Mouse (Mus musculus) heart, postnatal 0 days (tissue): ENCODE results near the gene Foxn3. TPM values are rescaled to one million over a fixed set of nuclear protein-coding genes. Genes with fewer than 3 reads are reported as not detected.
A peak's percentile ranks its signal among the peaks of the same experiment; 100 is the strongest.

Experiments
- ATAC-seq: fragments of 200-750 bp; cut with Nextera tagmentation; 2 replicates; pipeline ENCODE4 v1.8.0; 2017; ENCODE audit warnings: low read depth, moderate number of reproducible peaks, moderate library complexity; ENCODE audit not compliant: insufficient read depth
- DNase-seq: peaks from one replicate; pipeline ENCODE4 v3.0.0-alpha.2; 2016; ENCODE audit warnings: low spot score
- H3K27ac ChIP-seq: fragments of 300-500 bp; sonication (generic); 2 replicates; pipeline ENCODE4 v1.5.1; 2014; ENCODE audit warnings: low read depth, mild to moderate bottlenecking
- H3K27me3 ChIP-seq: fragments of 300-500 bp; sonication (generic); 2 replicates; pipeline ENCODE4 v1.6.1; 2014; ENCODE audit warnings: low read length, mixed read lengths; ENCODE audit not compliant: control insufficient read depth, insufficient read depth
- H3K36me3 ChIP-seq: fragments of 300-500 bp; sonication (generic); replicated peaks from 2 replicates; pipeline ENCODE4 v1.6.1; 2014; ENCODE audit warnings: low read length, mixed read lengths; ENCODE audit not compliant: control insufficient read depth, insufficient read depth
- H3K4me1 ChIP-seq: fragments of 300-500 bp; sonication (generic); 2 replicates; pipeline ENCODE4 v1.6.1; 2014; ENCODE audit warnings: antibody characterized with exemption; ENCODE audit not compliant: control insufficient read depth, insufficient read depth
- H3K4me2 ChIP-seq: fragments of 300-500 bp; sonication (generic); 2 replicates; pipeline ENCODE4 v1.6.1; 2014; ENCODE audit warnings: low read depth, mild to moderate bottlenecking, low read length, moderate library complexity
- H3K4me3 ChIP-seq: fragments of 300-500 bp; sonication (generic); 2 replicates; pipeline ENCODE4 v1.5.1; 2014; ENCODE audit warnings: low read depth, low read length
- H3K9ac ChIP-seq: fragments of 300-500 bp; sonication (generic); replicated peaks from 2 replicates; pipeline ENCODE4 v1.6.1; 2014; ENCODE audit warnings: low read depth, low read length, mixed read lengths
- H3K9me3 ChIP-seq: fragments of 300-500 bp; sonication (generic); replicated peaks from 2 replicates; pipeline ENCODE4 v1.6.1; 2016; ENCODE audit warnings: low read length; ENCODE audit not compliant: control insufficient read depth
- CTCF ChIP-seq: IDR thresholded peaks from 2 replicates; pipeline ENCODE4 v1.5.1; 2016; ENCODE audit warnings: antibody characterized with exemption, control low read depth, low read depth
- EP300 ChIP-seq: IDR thresholded peaks from 2 replicates; pipeline ENCODE4 v1.6.1; 2016; ENCODE audit warnings: antibody characterized with exemption, low read depth
- WGBS: fragments of 180-500 bp; shearing (Covaris S2); extraction: QIAGEN DNeasy Blood & Tissue Kit; methylation state at CpG from one replicate; pipeline ENCODE4 v1.1.7; 2014; 5-methylcytosine and 5-hydroxymethylcytosine counted together
- polyA plus RNA-seq: library from polyadenylated mRNA; unstranded; fragments of >200 nt; fragmentation: Nextera tagmentation; extraction: Ambion mirVana; gene quantifications from 2 replicates; pipeline ENCODE4 v1.2.1, GENCODE M21; 2015
- total RNA-seq: library from RNA; depleted of rRNA; stranded (reverse); fragments of >200 nt; gene quantifications from 2 replicates; pipeline ENCODE4 v1.2.3, GENCODE M21; 2014; ENCODE audit warnings: low replicate concordance

The Foxn3 gene
- total and polyA plus RNA-seq, 2 experiments from 2014 or later, result 31.4 to 55.3 TPM

GRCm38 (mm10) chr12:99285199-99285598, 278.2 kb downstream of the Foxn3 start:
- Histone ChIP-seq H3K9ac (no peak overlapping the region), H3K36me3 (no peaks in the 10 kb centered on the region), H3K27me3 (no peaks in the 10 kb centered on the region), H3K4me1 (peaks cover 25% of the 10 kb centered on the region), H3K4me3 (no peak overlapping the region), H3K9me3 (no peaks in the 10 kb centered on the region), H3K27ac (no peak overlapping the region), H3K4me2 (no peak overlapping the region)
- no peak for TF ChIP-seq EP300
- ATAC-seq, result no peak
- no peak for DNase-seq
- 58% methylated on average over 9 of the region's 9 CpGs for WGBS

DNA sequence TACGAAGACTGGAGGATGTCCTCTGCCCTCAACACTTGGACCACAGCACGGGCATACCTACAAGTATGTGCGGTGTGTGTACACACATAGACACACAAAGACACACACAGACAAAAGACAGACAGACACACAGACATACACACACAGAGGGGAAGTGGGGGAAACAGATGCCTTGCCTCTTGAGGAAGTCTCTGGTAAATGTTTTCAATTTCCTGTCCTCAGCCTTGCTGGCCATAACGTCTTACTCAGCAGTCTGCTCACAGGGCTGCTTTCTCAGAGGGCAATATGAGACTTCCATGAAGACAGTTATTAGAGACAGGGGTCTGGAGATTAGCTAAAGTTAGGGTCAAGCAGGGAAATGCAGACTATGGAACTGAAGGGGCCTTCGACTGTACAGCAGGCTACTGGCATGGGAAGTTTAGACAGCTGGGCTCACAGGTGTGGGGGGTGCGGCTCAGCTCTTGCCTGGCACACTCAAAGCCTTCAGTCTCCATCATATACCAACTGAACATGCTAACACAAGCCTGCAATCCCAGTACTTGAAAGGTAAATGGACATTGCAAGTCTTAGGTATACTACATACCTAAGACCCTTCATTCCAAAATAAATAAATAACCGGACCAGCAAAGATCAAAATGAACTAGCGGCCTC, 278.8 kb downstream of the Foxn3 start:
- Histone ChIP-seq H3K4me2 (no peak overlapping the region), H3K9me3 (no peaks in the 10 kb centered on the region), H3K36me3 (no peaks in the 10 kb centered on the region), H3K27ac (no peak overlapping the region), H3K4me3 (no peak overlapping the region), H3K9ac (no peak overlapping the region), H3K4me1 (peaks cover 32% of the 10 kb centered on the region), H3K27me3 (no peaks in the 10 kb centered on the region)
- DNase-seq (no peak), ATAC-seq (0 out of 2 replicates have a peak, but pooled peaks have one; percentile 21)
- 69% methylated on average over 8 of the region's 8 CpGs for WGBS
- TF ChIP-seq EP300 (peak; percentile 28; the same call in 1 of the 2 replicates), CTCF (no peak)

- no peaks in the 10 kb centered on the region for H3K36me3 ChIP-seq
- TF ChIP-seq EP300, result no peak
- no peak for TF ChIP-seq CTCF
- no peak overlapping the region for H3K9ac ChIP-seq
- ATAC-seq (0 out of 2 replicates have a peak, but pooled peaks have one; percentile 24), DNase-seq (no peak)
- H3K4me2 ChIP-seq, result no peak overlapping the region
- no peak overlapping the region for H3K4me3 ChIP-seq
- H3K27me3 ChIP-seq, result no peaks in the 10 kb centered on the region
- H3K4me1 ChIP-seq, result peaks cover 31% of the 10 kb centered on the region
- H3K9me3 ChIP-seq, result no peaks in the 10 kb centered on the region
- 78% methylated on average over 13 of the region's 13 CpGs for WGBS
- no peak overlapping the region for H3K27ac ChIP-seq
Observed at GRCm38 (mm10) chr12:99280826-99281225, 282.6 kb downstream of the Foxn3 start.

- H3K4me1 ChIP-seq, result peaks cover 31% of the 10 kb centered on the region
- ATAC-seq (no peak), DNase-seq (no peak)
- H3K4me2 ChIP-seq, result no peak overlapping the region
- 31% methylated on average over 4 of the region's 4 CpGs for WGBS
- TF ChIP-seq EP300 (no peak), CTCF (no peak)
- no peaks in the 10 kb centered on the region for H3K9me3 ChIP-seq
- H3K4me3 ChIP-seq, result no peak overlapping the region
- no peaks in the 10 kb centered on the region for H3K27me3 ChIP-seq
- no peak overlapping the region for H3K27ac ChIP-seq
- H3K9ac ChIP-seq, result no peak overlapping the region
- H3K36me3 ChIP-seq, result no peaks in the 10 kb centered on the region
Observed at GRCm38 (mm10) chr12:99280291-99280690, 283.1 kb downstream of the Foxn3 start.

GRCm38 (mm10) chr12:99279426-99279825, 284.0 kb downstream of the Foxn3 start:
- no peak for DNase-seq
- TF ChIP-seq EP300, result no peak
- no peak for TF ChIP-seq CTCF
- Histone ChIP-seq H3K27ac (no peak overlapping the region), H3K4me1 (peaks cover 27% of the 10 kb centered on the region), H3K4me3 (no peak overlapping the region), H3K9ac (no peak overlapping the region), H3K36me3 (no peaks in the 10 kb centered on the region), H3K4me2 (no peak overlapping the region), H3K27me3 (no peaks in the 10 kb centered on the region), H3K9me3 (no peaks in the 10 kb centered on the region)
- WGBS, result 67% methylated on average over 4 of the region's 4 CpGs
- no peak for ATAC-seq

DNA sequence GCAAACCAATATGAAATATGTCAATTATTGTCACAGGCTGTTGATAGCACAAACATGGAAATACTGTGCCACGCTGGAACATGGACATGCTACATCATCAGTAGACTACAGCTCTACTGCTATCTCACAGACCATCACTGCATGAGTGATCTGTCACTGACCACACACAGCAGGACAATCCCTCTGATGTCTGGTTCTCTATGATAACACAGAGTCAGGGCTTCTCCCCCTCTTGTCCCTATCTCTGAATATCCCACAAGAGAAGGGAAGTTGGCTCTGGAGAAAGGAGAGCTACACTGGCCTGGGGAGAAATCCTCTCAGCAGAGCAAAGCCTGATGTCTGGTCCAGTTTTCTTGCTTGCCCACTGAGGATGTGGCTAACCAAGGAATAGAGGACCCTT, 288.8 kb downstream of the Foxn3 start:
- no peak for TF ChIP-seq CTCF
- TF ChIP-seq EP300, result no peak
- Histone ChIP-seq H3K9me3 (no peaks in the 10 kb centered on the region), H3K4me2 (no peak overlapping the region), H3K27me3 (no peaks in the 10 kb centered on the region), H3K4me3 (no peak overlapping the region), H3K9ac (no peak overlapping the region), H3K27ac (no peak overlapping the region), H3K4me1 (peaks cover 10% of the 10 kb centered on the region), H3K36me3 (no peaks in the 10 kb centered on the region)
- ATAC-seq (no peak), DNase-seq (no peak)
- 78% methylated on average over 1 of the region's 1 CpGs for WGBS
